Mouse (Mus musculus): ENCODE measurements around the gene Agps.

Agps gene

DNA sequence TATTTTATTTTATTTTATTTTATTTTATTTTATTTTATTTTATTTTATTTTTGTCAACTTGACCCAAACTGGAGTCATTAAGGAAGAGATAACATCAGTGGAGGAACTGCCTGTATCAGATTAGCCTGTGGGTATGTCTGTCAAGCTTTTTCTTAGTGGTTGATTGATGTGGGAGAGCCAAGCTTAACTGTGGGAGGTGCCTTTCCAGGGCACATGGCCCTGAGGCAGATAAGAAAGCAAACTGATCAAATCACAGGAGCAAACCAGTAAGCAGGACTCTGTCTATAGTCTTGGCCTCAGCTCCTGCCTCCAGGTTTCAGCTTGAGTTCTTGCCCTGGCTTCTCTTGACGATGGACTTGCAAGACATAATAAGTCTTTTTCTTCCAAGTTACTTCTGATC, 6.4 kb upstream of the Agps start:
- in situ Hi-C loops (cut with MboI, MseI), result no loop called here

DNA sequence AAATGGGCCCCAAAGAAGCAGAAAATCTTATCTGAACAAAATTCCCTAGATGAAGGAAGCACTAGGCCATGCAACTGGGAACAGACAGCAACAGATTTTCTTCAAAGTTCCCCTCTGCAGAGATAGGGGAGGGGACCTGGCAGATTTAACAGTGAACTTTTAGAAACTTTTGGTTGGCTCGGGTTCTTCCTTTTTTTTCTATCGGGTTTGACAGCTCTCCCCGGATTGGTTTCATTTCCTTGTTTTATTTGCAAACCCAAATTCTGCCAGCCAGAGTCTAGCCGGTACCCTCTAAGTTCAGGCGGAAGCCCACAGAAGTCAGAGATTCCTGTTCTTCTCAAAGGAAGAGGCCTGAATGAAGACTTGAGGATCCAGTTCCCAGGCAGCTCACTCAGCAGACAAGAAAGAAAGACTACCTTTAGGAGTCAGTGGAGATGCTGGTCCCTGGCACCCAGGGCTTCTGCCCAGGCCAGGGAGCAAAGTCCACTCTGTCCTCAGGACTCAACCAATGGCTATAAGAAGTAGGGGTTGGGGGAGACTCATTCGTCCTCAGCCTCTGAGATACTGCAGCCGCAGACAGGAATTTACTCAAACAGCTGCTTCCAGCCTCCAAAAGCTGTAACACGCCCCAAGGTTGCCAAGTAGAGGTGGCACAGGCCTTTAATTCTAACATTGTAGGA, 2.9 kb upstream of the Agps start:
- in situ Hi-C loops (cut with MboI, MseI), result no loop called here

DNA sequence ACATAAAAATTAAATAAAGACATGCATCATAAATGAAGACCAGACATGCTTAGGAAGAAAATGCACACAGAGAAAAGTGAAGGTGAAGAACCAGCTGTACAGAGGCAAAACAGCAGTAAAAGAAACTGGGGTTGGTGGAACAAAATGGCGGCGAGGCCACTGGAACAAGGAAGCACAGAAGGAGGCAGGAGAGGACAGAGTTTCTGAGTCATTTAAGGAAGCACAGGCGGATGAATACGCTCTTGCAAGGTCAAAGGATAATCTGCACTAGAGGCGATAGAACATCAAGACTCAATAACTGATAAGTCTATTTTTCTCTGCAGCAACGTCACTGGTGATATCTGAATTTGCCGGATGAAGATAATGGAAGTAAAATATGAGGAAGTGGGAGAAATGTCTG, 1.7 kb upstream of the Agps start:
- in situ Hi-C loops (cut with MboI, MseI), result no loop called here

DNA sequence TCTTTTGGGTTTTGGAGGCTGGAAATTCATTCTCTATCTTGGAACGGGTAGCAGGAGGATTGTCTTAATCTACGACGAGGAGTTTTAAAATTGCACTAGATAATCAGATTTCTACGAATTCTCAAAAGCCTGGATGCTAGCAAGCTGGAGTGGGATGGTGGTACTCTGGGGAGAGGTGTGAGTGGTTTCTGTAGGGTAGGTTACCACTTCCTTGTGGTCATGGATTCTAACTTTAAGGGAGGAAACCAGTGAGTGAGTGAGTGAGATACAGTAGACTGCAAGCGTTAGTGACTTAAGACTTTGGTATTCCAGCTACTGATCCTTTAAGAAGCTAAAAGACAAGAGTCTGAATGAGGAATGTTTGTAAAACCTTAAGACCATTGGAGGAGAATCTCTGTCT, 804 bp downstream of the Agps start:
- in situ Hi-C loops (cut with MboI, MseI), result no loop called here

DNA sequence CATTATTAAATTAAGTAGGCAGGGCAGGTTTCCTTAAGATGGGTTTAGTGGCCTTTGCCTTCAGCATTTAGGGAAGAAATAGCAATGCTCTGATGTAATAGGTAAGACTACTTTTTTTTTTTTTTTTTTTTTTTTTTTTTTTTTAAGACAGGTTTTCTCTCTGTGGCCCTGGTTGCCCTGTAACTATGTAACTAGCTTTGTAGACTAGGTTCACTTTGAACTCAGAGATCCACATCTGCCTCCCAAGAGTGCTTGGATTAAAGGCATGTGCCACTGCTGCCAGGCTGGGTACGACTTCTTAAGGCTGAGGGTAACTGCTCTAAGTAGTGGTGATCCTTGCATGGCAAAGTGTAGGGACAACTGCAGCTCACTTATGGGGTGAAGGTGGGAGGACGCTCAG, 2.5 kb downstream of the Agps start:
- in situ Hi-C loops (cut with MboI, MseI), result no loop called here

DNA sequence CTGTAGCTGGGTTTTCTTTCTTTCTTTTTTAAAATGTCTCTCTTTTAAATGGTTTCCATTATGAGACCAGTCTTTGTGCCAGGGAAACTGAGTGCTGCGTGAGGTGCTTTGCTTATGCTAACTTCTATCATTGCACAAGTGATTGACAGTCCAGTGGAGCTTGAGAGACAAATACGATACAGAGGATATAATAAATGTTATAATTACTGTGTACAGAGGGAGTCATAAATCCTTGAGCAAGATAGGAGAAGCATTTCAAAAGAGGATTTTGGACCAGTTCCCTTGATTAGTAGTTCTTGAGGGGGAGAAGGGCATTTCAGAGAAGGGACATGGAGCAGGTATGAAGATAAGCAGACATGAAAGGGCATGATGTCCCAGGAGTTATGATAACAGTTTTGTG, 10.3 kb downstream of the Agps start:
- in situ Hi-C loops (cut with MboI, MseI), result no loop called here

DNA sequence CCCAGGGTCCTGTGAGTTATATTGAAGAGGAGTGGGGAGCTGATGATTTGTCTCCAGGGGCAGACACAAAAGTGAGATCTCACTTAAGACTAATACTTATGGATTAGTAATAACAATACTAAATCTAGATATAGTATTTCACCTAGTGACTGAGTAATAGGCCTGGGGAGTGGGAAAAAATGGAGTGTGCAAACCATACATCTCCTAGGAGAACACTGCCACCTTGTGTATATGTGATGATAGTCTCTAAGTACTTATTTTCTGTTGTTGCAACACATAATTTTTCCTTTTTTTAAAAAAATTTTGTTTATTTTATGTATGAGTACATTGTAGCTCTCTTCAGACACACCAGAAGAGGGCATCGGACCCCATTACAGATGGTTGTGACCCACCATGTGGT, 15.7 kb downstream of the Agps start:
- in situ Hi-C loops (cut with MboI, MseI), result no loop called here

DNA sequence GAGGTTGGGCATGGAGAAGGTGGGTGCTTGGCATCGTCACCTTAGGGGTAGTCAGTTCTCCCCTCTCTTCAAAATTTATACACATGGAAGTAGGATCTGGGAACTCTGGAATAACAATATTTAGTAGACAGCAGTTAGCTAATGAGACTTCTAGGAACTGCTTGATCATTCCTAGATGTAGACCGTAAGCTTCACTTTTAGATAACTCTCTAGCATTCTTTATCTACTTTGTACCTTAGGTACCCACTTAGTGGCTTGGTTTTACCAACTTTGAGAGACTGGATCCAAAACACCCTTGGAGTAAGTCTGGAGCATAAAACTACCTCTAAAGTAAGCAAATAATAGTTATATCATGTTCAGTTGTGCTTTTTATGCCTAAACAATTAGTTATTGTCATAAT, 20.5 kb downstream of the Agps start:
- in situ Hi-C loops (cut with MboI, MseI), result no loop called here

DNA sequence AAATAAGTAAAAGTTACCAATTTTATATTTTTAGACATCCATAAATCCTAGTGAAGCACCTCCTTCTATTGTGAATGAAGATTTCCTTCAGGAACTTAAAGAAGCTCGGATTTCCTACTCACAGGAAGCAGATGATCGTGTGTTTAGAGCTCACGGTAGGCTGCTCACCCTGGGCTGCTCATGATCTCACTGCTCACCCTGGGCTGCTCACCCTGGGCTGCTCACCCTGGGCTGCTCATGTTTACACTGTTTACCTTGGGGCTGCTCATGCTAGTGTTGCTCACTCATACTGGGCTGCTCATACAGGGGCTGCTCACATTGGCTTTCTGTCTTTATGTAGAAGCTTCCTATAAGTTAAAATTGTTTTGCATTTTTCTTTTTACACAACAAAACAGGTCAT, 22.2 kb downstream of the Agps start:
- in situ Hi-C loops (cut with MboI, MseI), result no loop called here

DNA sequence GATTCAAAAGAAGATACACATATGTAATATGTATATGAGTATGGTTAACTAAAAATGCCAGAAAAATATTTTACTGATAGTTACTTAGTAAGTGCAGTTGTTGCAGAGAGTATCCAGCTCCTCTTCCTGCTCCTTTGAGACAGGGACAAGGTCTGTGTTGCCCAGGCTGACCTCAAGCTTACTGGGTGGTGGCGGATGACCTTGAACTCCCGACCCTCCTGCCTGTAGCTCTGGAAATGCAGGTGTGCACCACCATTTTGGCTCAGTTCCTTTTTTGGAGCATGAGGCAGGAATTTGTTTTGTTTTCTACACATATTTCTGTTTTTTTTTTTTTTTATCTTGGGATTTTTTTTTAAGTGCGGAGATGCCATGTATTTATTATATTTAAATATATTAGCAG, 29.1 kb downstream of the Agps start:
- in situ Hi-C loops (cut with MboI, MseI), result no loop called here

DNA sequence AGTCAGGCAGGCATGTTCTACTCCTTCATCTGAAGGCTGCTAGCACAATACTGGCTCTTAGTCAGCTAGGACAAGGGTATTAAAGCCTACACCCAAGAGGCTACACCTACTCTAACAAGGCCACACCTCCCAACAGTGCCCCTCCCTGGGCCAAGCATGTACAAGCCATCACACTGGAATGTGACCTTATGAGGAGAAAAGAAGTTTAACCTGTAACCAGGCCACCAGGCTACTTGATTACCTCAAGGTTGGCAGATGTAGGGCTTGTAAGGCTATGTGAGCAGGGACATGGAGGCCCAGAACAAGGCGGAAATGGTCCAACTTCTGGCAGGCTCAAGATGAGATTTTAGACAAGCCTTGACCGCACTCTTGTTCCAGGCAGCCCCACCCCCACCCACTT, 37.6 kb downstream of the Agps start:
- in situ Hi-C loops (cut with MboI, MseI), result no loop called here

DNA sequence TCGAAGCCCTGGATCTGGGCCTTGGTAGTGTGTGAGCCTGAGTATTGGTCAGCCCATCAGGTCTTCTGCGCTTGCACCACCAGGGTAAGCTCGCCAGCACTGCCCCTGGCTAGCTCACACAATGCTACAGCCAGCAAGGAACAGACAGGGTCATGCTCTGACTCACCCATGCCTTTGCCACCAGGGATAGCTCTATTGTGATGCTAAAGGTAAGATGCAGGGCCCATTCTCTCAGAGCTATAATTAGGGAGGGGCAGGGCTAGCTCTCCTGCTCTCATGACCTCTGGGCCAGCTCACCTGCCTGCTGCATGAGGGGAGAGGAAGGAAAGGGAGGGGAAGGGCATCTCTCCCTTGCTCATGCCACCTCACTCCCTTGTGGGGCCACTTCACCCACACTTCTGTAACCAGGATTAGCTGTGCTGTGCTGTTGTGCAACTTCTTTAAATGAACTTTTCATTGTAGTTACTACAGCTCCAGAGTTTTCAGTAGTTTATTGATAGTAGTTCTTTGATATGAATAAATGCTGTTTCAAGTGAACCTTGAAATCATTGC, 42.1 kb downstream of the Agps start:
- in situ Hi-C loops (cut with MboI, MseI), result no loop called here

DNA sequence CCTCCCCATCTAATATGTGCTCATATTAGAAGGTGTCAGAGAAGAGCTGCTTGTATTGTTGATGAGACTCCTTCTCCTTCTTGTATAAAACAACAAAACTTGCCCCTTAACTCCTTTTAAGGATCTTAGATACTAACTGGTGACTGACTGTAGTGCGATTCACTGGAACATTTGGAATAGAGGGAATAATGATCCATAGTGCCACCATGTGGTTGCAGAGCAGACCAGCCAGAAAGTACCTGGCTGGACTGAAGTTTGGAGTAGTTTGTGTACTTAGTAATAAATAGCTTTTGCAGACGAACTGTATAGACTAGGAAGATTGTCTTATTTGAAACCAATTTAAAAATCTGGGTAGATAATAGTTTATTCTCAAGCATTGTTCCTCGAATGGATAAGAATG, 47.8 kb downstream of the Agps start:
- in situ Hi-C loops (cut with MboI, MseI), result loop anchor here (5.0 to 25.0 kb wide), 2 partner anchors 78 to 783 kb away; partner anchors contain the start of gene Fkbp7

DNA sequence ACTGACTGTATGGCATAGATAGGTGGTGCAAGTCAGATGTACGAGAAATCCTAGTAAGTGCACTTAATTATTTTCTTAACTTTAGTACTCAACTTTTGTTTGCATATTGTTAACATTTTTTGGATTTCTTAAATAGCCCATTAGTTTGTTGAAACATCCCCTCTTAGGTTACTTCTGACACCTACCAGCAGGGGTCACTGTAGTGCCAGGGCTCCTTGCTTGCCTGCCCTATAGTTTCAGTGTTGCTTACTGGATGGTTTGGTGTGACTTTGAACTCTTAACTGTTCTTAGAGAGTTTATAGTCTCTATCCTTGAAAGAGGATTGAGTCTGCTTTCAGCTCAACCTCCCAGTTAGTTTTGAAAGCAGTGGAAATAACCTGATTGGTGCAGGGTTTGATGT, 51.6 kb downstream of the Agps start:
- in situ Hi-C loops (cut with MboI, MseI), result loop anchor here (25.0 kb wide), 1 partner anchor 779 kb away; the partner anchor contains the start of gene Fkbp7

DNA sequence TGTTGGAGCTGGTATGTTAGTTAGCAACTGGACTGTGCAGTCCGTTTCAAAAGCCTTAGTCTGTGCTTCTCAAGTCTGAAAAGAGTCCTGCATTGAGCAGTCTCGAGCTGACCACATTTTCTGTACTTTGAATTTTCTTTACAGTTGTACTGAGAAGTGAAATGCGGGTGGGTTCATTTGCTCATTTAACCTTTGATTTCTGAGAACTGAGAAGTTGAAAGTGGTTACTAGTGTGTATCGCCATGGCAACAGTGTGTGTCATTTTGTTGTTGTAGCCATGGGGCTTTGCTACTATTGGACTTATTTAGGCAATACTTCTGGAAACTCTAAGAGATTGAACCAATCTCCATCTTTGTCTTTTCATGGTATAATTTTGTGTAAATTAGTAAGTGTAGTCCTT, 60.0 kb downstream of the Agps start:
- in situ Hi-C loops (cut with MboI, MseI), result loop anchor here (25.0 kb wide), 1 partner anchor 770 kb away; the partner anchor contains the start of gene Fkbp7

DNA sequence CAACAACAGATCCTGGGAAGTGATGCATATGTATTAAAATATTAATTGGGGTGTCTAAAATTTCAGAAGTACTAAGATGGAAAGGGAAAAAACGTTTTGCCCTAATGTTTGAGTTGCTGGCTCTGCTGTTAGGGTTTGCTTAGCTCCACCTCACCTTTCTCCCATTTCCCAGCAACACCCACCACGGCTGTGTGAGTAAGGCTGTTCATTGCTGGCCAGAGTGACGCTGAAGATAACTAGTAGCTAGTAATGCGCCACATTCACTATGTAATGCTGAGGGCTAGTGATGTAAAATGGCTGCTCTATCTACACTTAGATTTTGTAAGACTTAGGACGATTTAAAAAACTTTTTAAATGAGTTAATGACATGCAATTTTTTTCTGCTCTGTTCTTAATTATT, 63.7 kb downstream of the Agps start:
- in situ Hi-C loops (cut with MboI, MseI), result loop anchor here (25.0 kb wide), 1 partner anchor 767 kb away; the partner anchor contains the start of gene Fkbp7

DNA sequence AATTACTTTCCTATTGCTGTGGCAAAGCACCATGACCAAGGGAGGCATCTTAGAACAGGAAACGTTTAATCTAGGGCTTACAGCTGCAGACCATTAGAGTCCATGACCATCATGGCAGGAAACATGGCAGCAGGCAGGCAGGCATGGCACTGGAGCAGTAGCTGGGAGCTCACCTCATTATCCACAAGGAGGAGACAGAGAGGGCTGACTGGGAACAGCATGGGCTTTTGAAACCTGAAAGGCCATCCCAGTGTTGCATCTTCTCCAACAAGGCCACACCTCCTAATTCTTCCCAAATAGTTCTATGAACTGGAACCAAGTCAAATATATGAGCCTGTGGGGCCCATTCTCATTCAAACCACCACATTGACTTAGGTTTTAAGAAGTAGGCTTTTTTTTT, 68.3 kb downstream of the Agps start:
- in situ Hi-C loops (cut with MboI, MseI), result no loop called here

DNA sequence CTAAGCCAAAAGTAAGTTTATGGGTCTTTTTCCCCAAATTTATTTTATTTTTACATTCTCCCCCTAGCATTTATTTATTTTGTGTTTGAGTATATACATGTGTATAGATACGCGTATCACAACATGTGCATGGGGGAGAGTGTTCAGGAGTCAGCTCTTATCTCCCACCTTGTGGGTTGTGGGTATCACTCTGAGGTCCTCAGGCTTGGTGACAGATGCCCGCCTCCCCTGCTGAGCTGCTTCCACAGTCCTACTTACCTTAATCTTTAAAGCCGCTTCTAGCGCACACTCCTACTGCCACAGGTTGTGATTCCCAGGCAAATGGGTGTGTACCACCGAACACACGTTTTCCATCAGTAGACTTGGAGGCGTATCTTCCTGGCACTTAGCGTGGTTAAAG, 69.9 kb downstream of the Agps start:
- in situ Hi-C loops (cut with MboI, MseI), result no loop called here

DNA sequence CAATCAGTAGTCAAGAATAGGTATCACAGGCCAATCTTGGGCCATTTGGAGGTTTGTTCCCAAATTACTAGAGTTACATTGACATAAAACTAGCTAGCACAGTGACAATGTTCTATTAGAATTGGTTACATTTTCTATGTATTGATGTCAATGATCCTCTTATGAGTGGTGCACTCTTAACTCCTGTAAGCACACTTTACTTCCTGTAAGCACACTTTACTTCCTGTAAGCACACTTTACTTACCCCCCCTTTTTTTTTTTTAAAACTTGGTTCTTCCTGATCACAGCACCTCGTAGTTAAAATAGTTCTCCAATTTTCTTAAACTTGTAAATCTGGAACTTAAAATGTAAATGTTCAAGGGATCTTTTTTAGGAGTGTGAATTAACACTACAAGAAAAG, 75.2 kb downstream of the Agps start:
- in situ Hi-C loops (cut with MboI, MseI), result no loop called here

DNA sequence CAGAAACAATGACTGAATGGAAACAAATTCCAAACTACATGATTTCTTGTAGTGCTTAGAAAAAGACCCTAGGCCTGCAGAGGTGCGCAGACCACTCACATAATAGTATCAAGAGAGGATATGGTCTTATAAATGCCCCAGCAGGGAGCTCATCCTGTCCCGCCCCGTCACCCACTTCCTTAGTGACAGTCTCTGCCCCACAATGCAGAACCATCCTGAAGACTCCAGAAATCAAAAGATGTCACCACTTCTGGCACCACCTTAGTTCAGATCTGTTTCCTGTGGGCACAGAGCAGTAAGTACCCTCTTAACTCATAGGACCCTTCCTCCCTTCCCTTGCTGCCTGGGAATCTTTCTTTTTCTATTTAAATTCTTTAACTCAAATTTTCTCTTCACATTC, 83.1 kb downstream of the Agps start:
- in situ Hi-C loops (cut with MboI, MseI), result loop anchor here (10.0 kb wide), 1 partner anchor 1970 kb away; no protein-coding TSS in a partner anchor

DNA sequence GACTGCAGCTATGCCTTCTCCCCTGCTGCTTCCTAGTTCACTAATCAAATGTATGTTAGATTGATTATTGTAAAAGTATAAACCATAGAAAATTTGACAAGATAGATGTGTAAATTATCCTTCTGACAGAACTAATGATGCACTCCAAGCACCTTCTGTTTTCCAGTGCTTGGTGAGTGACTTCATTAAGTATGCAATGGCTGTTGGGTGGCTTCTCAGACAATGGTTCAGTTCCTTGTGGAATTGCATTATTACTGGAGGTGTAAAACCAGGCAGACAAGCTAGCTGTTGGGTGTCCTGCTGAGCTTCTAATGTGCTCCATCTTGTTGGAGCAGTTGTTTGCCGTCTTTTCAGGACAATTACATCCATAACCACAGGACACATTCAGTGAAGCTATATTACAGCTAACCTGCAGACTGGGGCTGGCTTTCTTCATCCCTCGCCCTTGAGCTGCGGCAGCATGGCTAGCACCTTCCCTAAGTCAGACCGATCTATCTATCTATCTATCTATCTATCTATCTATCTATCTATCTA, 91.9 kb downstream of the Agps start:
- in situ Hi-C loops (cut with MboI, MseI), result no loop called here

DNA sequence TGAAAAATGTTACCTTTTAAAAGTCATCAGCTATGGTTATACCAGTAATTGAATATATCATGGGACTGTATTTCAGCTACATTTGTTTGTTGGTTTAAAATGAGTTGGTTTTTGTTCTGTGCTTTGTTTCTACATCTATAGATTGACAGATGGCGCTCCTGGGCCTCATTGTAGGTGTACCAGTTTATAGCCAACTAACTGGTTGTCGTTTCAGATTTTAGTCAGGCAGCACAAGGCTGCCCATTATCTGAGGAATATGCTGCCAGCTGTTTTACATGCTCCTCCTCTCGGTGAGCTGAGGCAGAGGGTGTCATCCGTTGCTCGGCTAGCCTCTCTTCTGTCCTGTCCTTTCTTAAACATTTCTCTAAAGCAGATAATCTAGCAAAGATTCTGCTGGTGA, 94.1 kb downstream of the Agps start:
- in situ Hi-C loops (cut with MboI, MseI), result no loop called here

DNA sequence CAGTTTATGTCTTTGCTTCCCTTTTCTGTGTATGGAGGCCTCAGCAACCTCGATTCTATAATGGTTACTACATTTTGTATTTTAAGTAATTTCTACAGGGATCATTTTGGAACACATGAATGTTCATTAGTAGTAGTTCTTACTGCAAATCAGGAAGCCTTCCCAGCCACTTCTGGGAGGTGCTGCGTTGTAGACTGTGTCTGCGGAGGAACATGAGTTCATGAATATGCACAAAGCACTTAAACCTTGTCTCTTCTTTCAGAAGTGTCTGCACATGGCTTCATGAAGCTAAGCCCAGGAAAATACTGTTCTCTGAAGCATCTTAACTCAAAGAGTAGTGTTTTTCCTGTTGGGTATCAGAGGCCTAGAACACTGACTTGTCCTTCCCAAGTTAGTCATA, 96.0 kb downstream of the Agps start:
- in situ Hi-C loops (cut with MboI, MseI), result no loop called here

Measured in regulatory T cell (primary cell).